Mouse (Mus musculus) CH12.LX (cell line): ENCODE results near the gene Gm21973. TPM values are rescaled to one million over a fixed set of nuclear protein-coding genes. Genes with fewer than 3 reads are reported as not detected.

Experiments used
- DNase-seq: peaks from one replicate; pipeline ENCODE4 v3.0.0-alpha.2; 2013; ENCODE audit errors: extremely low read depth
- H3K27ac ChIP-seq: 2 replicates; pipeline ENCODE4 v1.5.1; 2012; ENCODE audit warnings: low read depth, mild to moderate bottlenecking, control low read depth, moderate library complexity; ENCODE audit not compliant: insufficient read depth
- H3K27me3 ChIP-seq: replicated peaks from 2 replicates; pipeline ENCODE3; 2012; ENCODE audit warnings: inconsistent platforms
- H3K36me3 ChIP-seq, 2 experiments: replicated peaks in 1 of 2; 2 replicates each; pipeline versions ENCODE3 to v1.6.1; 2012; ENCODE audit warnings: inconsistent platforms in 1 of 2, low read length in 1 of 2, mild to moderate bottlenecking in 1 of 2, mixed read lengths in 1 of 2, moderate library complexity in 1 of 2; ENCODE audit not compliant: control insufficient read depth in 1 of 2, insufficient read depth in 1 of 2
- H3K4me1 ChIP-seq, 2 experiments: 2 replicates each; pipeline ENCODE4 v1.6.1; 2012; ENCODE audit warnings: inconsistent platforms in 1 of 2, moderate library complexity in 1 of 2; ENCODE audit not compliant: insufficient read depth in 2 of 2, control insufficient read depth in 1 of 2
- H3K4me2 ChIP-seq: 2 replicates; pipeline ENCODE4 v1.6.1; 2012; ENCODE audit warnings: low read depth, mild to moderate bottlenecking, control low read depth; ENCODE audit not compliant: poor library complexity, insufficient read depth, severe bottlenecking
- H3K4me3 ChIP-seq, 3 experiments: fragments of 150-350 bp in 1 of 3; sonication (generic) in 1 of 3; replicated peaks in 1 of 3; 2 replicates each; pipeline versions ENCODE3 to v1.5.1; 2011 to 2012; ENCODE audit warnings: low read depth in 2 of 3, low read length in 2 of 3, mild to moderate bottlenecking in 2 of 3, moderate library complexity in 2 of 3, control low read depth in 1 of 3, improper control_type of control experiment in 1 of 3, inconsistent platforms in 1 of 3, mixed read lengths in 1 of 3; ENCODE audit not compliant: poor library complexity in 1 of 3
- H3K79me2 ChIP-seq: replicated peaks from 2 replicates; pipeline ENCODE4 v1.6.1; 2012; ENCODE audit warnings: mild to moderate bottlenecking, moderate library complexity; ENCODE audit not compliant: control insufficient read depth, poor library complexity, insufficient read depth, severe bottlenecking; ENCODE audit errors: extremely low read depth
- H3K9ac ChIP-seq: 2 replicates; pipeline ENCODE4 v1.6.1; 2012; ENCODE audit warnings: low read depth, mild to moderate bottlenecking, control low read depth, moderate library complexity; ENCODE audit not compliant: insufficient read depth
- H3K9me3 ChIP-seq: replicated peaks from 2 replicates; pipeline ENCODE3; 2012; ENCODE audit warnings: low read length, inconsistent platforms, mixed read lengths
- BHLHE40 ChIP-seq: IDR thresholded peaks from 2 replicates; pipeline ENCODE4 v1.6.1; 2011; ENCODE audit warnings: mild to moderate bottlenecking, low read depth, low read length, improper control_type of control experiment
- CHD1 ChIP-seq: IDR thresholded peaks from 2 replicates; pipeline ENCODE4 v1.6.1; 2012; ENCODE audit warnings: low read depth, low read length, improper control_type of control experiment, inconsistent platforms
- CTCF ChIP-seq, 2 experiments: IDR thresholded peaks in 1 of 2; conservative IDR thresholded peaks in 1 of 2; 2 replicates each; pipeline ENCODE4 v1.5.1; 2011 to 2012; ENCODE audit warnings: low read depth in 2 of 2, low read length in 2 of 2, improper control_type of control experiment in 1 of 2, inconsistent platforms in 1 of 2, mild to moderate bottlenecking in 1 of 2, moderate library complexity in 1 of 2
- EP300 ChIP-seq: IDR thresholded peaks from 2 replicates; pipeline ENCODE4 v1.6.1; 2011; ENCODE audit warnings: low read length, improper control_type of control experiment
- GABPA ChIP-seq: IDR thresholded peaks from 2 replicates; pipeline ENCODE4 v1.6.1; 2012; ENCODE audit warnings: low read depth, low read length, improper control_type of control experiment, inconsistent platforms; ENCODE audit not compliant: insufficient replicate concordance
- HCFC1 ChIP-seq: IDR thresholded peaks from 2 replicates; pipeline ENCODE4 v1.6.1; 2012; ENCODE audit warnings: low read depth, mild to moderate bottlenecking, inconsistent platforms, low read length, improper control_type of control experiment
- IRF4 ChIP-seq: IDR thresholded peaks from 2 replicates; pipeline ENCODE4 v1.6.1; 2014; ENCODE audit warnings: low read depth, mild to moderate bottlenecking, inconsistent platforms, low read length, improper control_type of control experiment
- KAT2A ChIP-seq: IDR thresholded peaks from 2 replicates; pipeline ENCODE4 v1.6.1; 2012; ENCODE audit warnings: low read length, improper control_type of control experiment, inconsistent platforms; ENCODE audit not compliant: insufficient replicate concordance
- MAX ChIP-seq: IDR thresholded peaks from 2 replicates; pipeline ENCODE4 v1.6.1; 2011; ENCODE audit warnings: low read length, improper control_type of control experiment
- MAZ ChIP-seq: IDR thresholded peaks from 2 replicates; pipeline ENCODE4 v1.6.1; 2012; ENCODE audit warnings: low read depth, mild to moderate bottlenecking, inconsistent platforms, low read length, improper control_type of control experiment, moderate library complexity
- MEF2A ChIP-seq: IDR thresholded peaks from 2 replicates; pipeline ENCODE4 v1.6.1; 2014; ENCODE audit warnings: low read depth, mild to moderate bottlenecking, inconsistent platforms, low read length, improper control_type of control experiment, borderline replicate concordance
- MXI1 ChIP-seq: IDR thresholded peaks from 2 replicates; pipeline ENCODE4 v1.6.1; 2011; ENCODE audit warnings: mild to moderate bottlenecking, low read depth, low read length, improper control_type of control experiment
- NELFE ChIP-seq: IDR thresholded peaks from 2 replicates; pipeline ENCODE4 v1.6.1; 2011; ENCODE audit warnings: low read depth, low read length, improper control_type of control experiment
- PAX5 ChIP-seq: IDR thresholded peaks from 2 replicates; pipeline ENCODE4 v1.6.1; 2012; ENCODE audit warnings: low read length, inconsistent platforms, mixed read lengths
- POLR2A ChIP-seq: IDR thresholded peaks from 2 replicates; pipeline ENCODE4 v1.6.1; 2011; ENCODE audit warnings: low read depth, mild to moderate bottlenecking, improper control_type of control experiment, low read length
- RCOR1 ChIP-seq: conservative IDR thresholded peaks from 2 replicates; pipeline ENCODE4 v1.6.1; 2012; ENCODE audit warnings: low read depth, mild to moderate bottlenecking, inconsistent platforms, low read length, improper control_type of control experiment
- UBTF ChIP-seq: IDR thresholded peaks from 2 replicates; pipeline ENCODE4 v1.6.1; 2012; ENCODE audit warnings: low read depth, mild to moderate bottlenecking, inconsistent platforms, low read length, improper control_type of control experiment, moderate library complexity
- USF2 ChIP-seq: conservative IDR thresholded peaks from 2 replicates; pipeline ENCODE4 v1.6.1; 2011; ENCODE audit warnings: low read depth, low read length, improper control_type of control experiment
- ZC3H11A ChIP-seq: IDR thresholded peaks from 2 replicates; pipeline ENCODE4 v1.6.1; 2012; ENCODE audit warnings: low read depth, mild to moderate bottlenecking, inconsistent platforms, low read length, improper control_type of control experiment
- ZKSCAN1 ChIP-seq: IDR thresholded peaks from 2 replicates; pipeline ENCODE4 v1.6.1; 2012; ENCODE audit warnings: low read depth, inconsistent platforms, low read length, improper control_type of control experiment, borderline replicate concordance
- ZNF384 ChIP-seq: IDR thresholded peaks from 2 replicates; pipeline ENCODE4 v1.6.1; 2012; ENCODE audit warnings: low read depth, low read length, improper control_type of control experiment, inconsistent platforms
- dilution Hi-C: fragments of 300-500 bp; cut with MboI; formaldehyde crosslinking; loops from 2 replicates; pipeline ENCODE4 v1.14.3; 2020; ENCODE audit warnings: low sequenced_read_pairs; ENCODE audit not compliant: extremely low pct_unique_long_range_greater_than_20kb, extremely low pct_ligation_motif_present
- in situ Hi-C: fragments of 300-500 bp; cut with MboI; formaldehyde crosslinking; loops from 3 replicates; pipeline ENCODE4 v1.14.3; 2019; ENCODE audit warnings: low sequenced_read_pairs, low pct_ligation_motif_present, low pct_unique_long_range_greater_than_20kb, mixed read lengths
- polyA plus RNA-seq: library from polyadenylated mRNA; unstranded; fragments of >175 nt; gene quantifications from 2 replicates; pipeline ENCODE4 v1.2.1, GENCODE M21; 2012; ENCODE audit warnings: low read depth; ENCODE audit not compliant: insufficient read length
- total RNA-seq, 2 experiments: library from RNA; depleted of rRNA; stranded (reverse); fragments of 300-350 nt in 1 of 2; fragments of >200 nt in 1 of 2; gene quantifications; 2 replicates each; pipeline ENCODE4 v1.2.3; 2012 to 2014

Gm21973 gene
- total and polyA plus RNA-seq, 3 experiments: not detected

- dilution Hi-C loops: no loop called here
- Histone ChIP-seq H3K79me2 (no peaks in the 10 kb centered on the region), H3K4me2 (no peak overlapping the region), H3K4me3 (no peak overlapping the region), H3K27me3 (no peaks in the 10 kb centered on the region), H3K27ac (no peak overlapping the region), H3K36me3 (no peaks in the 10 kb centered on the region), H3K9me3 (no peaks in the 10 kb centered on the region), H3K9ac (no peak overlapping the region), H3K4me1 (no peaks in the 10 kb centered on the region)
- no peak for DNase-seq
- TF ChIP-seq NELFE (no peak), POLR2A (no peak), PAX5 (no peak), HCFC1 (no peak), KAT2A (no peak), CTCF (conservative IDR thresholded peaks at IDR 0.05 in 1 of 2, IDR thresholded peaks at IDR 0.05 in 1 of 2; ENCODE audit: low read depth in 2 of 2, low read length in 2 of 2) (no peak), CHD1 (no peak), ZKSCAN1 (no peak), GABPA (no peak), USF2 (no peak), UBTF (no peak), ZNF384 (no peak), MAX (no peak), MEF2A (no peak), ZC3H11A (no peak)
- in situ Hi-C loops: no loop called here
Measured at GRCm38 (mm10) chr15:10299467-10299866, 25.7 kb upstream of the Gm21973 start.

DNA sequence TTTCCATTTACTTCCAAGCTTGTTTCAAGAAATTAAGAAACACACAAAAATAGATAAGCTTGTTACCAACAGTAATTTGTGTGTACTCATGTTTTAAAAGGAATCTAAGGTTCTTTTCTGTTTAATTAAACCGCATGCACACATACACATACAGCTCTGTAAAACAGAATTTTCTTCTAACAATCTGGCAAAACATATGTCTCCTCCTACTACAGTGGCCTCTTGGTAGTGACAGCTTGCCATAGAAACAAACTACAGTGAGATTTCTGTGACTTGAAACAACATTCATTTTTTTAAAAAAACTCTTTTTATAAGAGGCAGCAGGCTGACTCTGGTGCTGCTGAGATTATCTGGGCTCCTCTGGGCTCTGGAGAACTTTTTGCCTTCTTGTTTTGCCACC, 18.7 kb upstream of the Gm21973 start:
- dilution Hi-C loops (no loop called here), in situ Hi-C loops (no loop called here)
- H3K4me1 ChIP-seq: 0 out of 4 replicates have a peak, but pooled peaks cover 0 to 4% of the 10 kb centered on the region in 2 experiments
- no peak overlapping the region for H3K27ac ChIP-seq
- no peaks in the 10 kb centered on the region for H3K27me3 ChIP-seq
- no peak for DNase-seq
- no peaks in the 10 kb centered on the region for H3K9me3 ChIP-seq
- H3K36me3 ChIP-seq: no peaks in the 10 kb centered on the region
- no peak overlapping the region for H3K4me2 ChIP-seq
- no peak overlapping the region for H3K4me3 ChIP-seq
- no peak overlapping the region for H3K9ac ChIP-seq
- H3K79me2 ChIP-seq: no peaks in the 10 kb centered on the region
- no peak for TF ChIP-seq ZNF384
- TF ChIP-seq MXI1: no peak
- no peak for TF ChIP-seq EP300
- no peak for TF ChIP-seq POLR2A
- no peak for TF ChIP-seq IRF4
- no peak for TF ChIP-seq CTCF (conservative IDR thresholded peaks at IDR 0.05 in 1 of 2, IDR thresholded peaks at IDR 0.05 in 1 of 2; ENCODE audit: low read depth in 2 of 2, low read length in 2 of 2)
- no peak for TF ChIP-seq UBTF
- no peak for TF ChIP-seq MAZ
- TF ChIP-seq RCOR1: no peak
- no peak for TF ChIP-seq BHLHE40
